Mouse (Mus musculus): ENCODE data around the gene Dnajc13. TPM values are rescaled to one million over a fixed set of nuclear protein-coding genes. Genes with fewer than 3 reads are reported as not detected.

The Dnajc13 gene
- polyA plus RNA-seq, 1 experiment from 2014 or later = 10.7 TPM

- no peak overlapping the region for H3K9ac ChIP-seq (ENCODE audit: low read length)
- no peak overlapping the region for H3K4me2 ChIP-seq (replicated peaks; ENCODE audit: low read depth)
- WGBS = 82% methylated on average over 8 of the region's 8 CpGs
- no peak for DNase-seq (ENCODE audit: low spot score)
- no peaks in the 10 kb centered on the region for H3K36me3 ChIP-seq (ENCODE audit: control insufficient read depth, insufficient read depth, low read length)
- H3K9me3 ChIP-seq (ENCODE audit: control insufficient read depth, low read length) = no peaks in the 10 kb centered on the region
- H3K27ac ChIP-seq (replicated peaks) = no peak overlapping the region
- no peaks in the 10 kb centered on the region for H3K27me3 ChIP-seq (ENCODE audit: control insufficient read depth, insufficient read depth, low read length)
- no peaks in the 10 kb centered on the region; the same call in 1 of the 2 replicates for H3K4me1 ChIP-seq (replicated peaks; ENCODE audit: control insufficient read depth, insufficient read depth)
- no peak overlapping the region for H3K4me3 ChIP-seq (ENCODE audit: low read depth, low read length)
- TF ChIP-seq CTCF (IDR thresholded peaks at IDR 0.05; ENCODE audit: low read depth) (no peak), EP300 (optimal IDR thresholded peaks at IDR 0.05) (no peak)
- ATAC-seq (ENCODE audit: low FRiP score, low TSS enrichment) = no peak
Measured at GRCm38 (mm10) chr9:104251111-104251510, 11.6 kb downstream of the Dnajc13 start.

GRCm38 (mm10) chr9:104247307-104247987 lies 15.3 kb downstream of the Dnajc13 start:
- no peak for DNase-seq (ENCODE audit: low spot score)
- no peaks in the 10 kb centered on the region; the same call in 1 of the 2 replicates for H3K4me1 ChIP-seq (replicated peaks; ENCODE audit: control insufficient read depth, insufficient read depth)
- WGBS = 57% methylated on average over 6 of the region's 6 CpGs
- no peak overlapping the region for H3K27ac ChIP-seq (replicated peaks)
- no peaks in the 10 kb centered on the region for H3K9me3 ChIP-seq (ENCODE audit: control insufficient read depth, low read length)
- H3K36me3 ChIP-seq (ENCODE audit: control insufficient read depth, insufficient read depth, low read length) = no peaks in the 10 kb centered on the region
- no peak for ATAC-seq (ENCODE audit: low FRiP score, low TSS enrichment)
- H3K4me2 ChIP-seq (replicated peaks; ENCODE audit: low read depth) = no peak overlapping the region
- TF ChIP-seq EP300 (optimal IDR thresholded peaks at IDR 0.05) = no peak
- no peak for TF ChIP-seq CTCF (IDR thresholded peaks at IDR 0.05; ENCODE audit: low read depth)
- H3K9ac ChIP-seq (ENCODE audit: low read length) = no peak overlapping the region
- H3K27me3 ChIP-seq (ENCODE audit: control insufficient read depth, insufficient read depth, low read length) = no peaks in the 10 kb centered on the region
- H3K4me3 ChIP-seq (ENCODE audit: low read depth, low read length) = no peak overlapping the region

- ATAC-seq (ENCODE audit: low FRiP score, low TSS enrichment) = no peak
Measured at GRCm38 (mm10) chr9:104243799-104244466, 18.8 kb downstream of the Dnajc13 start.

GRCm38 (mm10) chr9:104240146-104240545 lies 22.6 kb downstream of the Dnajc13 start:
- WGBS = 82% methylated on average over 7 of the region's 7 CpGs
- no peak overlapping the region for H3K4me2 ChIP-seq (replicated peaks; ENCODE audit: low read depth)
- no peak overlapping the region for H3K4me3 ChIP-seq (ENCODE audit: low read depth, low read length)
- DNase-seq (ENCODE audit: low spot score) (no peak), ATAC-seq (ENCODE audit: low FRiP score, low TSS enrichment) (no peak)
- no peak overlapping the region for H3K27ac ChIP-seq (replicated peaks)
- H3K36me3 ChIP-seq (ENCODE audit: control insufficient read depth, insufficient read depth, low read length) = peaks cover 4% of the 10 kb centered on the region; the same call in 1 of the 2 replicates
- no peaks in the 10 kb centered on the region for H3K9me3 ChIP-seq (ENCODE audit: control insufficient read depth, low read length)
- no peaks in the 10 kb centered on the region for H3K4me1 ChIP-seq (replicated peaks; ENCODE audit: control insufficient read depth, insufficient read depth)
- TF ChIP-seq EP300 (optimal IDR thresholded peaks at IDR 0.05) (no peak), CTCF (IDR thresholded peaks at IDR 0.05; ENCODE audit: low read depth) (no peak)
- H3K27me3 ChIP-seq (ENCODE audit: control insufficient read depth, insufficient read depth, low read length) = no peaks in the 10 kb centered on the region
- no peak overlapping the region for H3K9ac ChIP-seq (ENCODE audit: low read length)

More at GRCm38 (mm10) chr9:104243799-104244466, 18.8 kb downstream of the Dnajc13 start:
- TF ChIP-seq EP300 (optimal IDR thresholded peaks at IDR 0.05) (no peak), CTCF (IDR thresholded peaks at IDR 0.05; ENCODE audit: low read depth) (no peak)
- 77% methylated on average over 9 of the region's 9 CpGs for whole genome bisulfite sequencing
- Histone ChIP-seq H3K9me3 (ENCODE audit: control insufficient read depth, low read length) (no peaks in the 10 kb centered on the region), H3K4me3 (ENCODE audit: low read depth, low read length) (no peak overlapping the region), H3K4me1 (replicated peaks; ENCODE audit: control insufficient read depth, insufficient read depth) (no peaks in the 10 kb centered on the region; the same call in 1 of the 2 replicates), H3K36me3 (ENCODE audit: control insufficient read depth, insufficient read depth, low read length) (no peaks in the 10 kb centered on the region), H3K27ac (replicated peaks) (no peak overlapping the region), H3K4me2 (replicated peaks; ENCODE audit: low read depth) (no peak overlapping the region), H3K9ac (ENCODE audit: low read length) (no peak overlapping the region), H3K27me3 (ENCODE audit: control insufficient read depth, insufficient read depth, low read length) (no peaks in the 10 kb centered on the region)
- DNase-seq (ENCODE audit: low spot score) = no peak

- H3K27ac ChIP-seq (replicated peaks) = no peak overlapping the region
- H3K9ac ChIP-seq (ENCODE audit: low read length) = no peak overlapping the region
- no peak for DNase-seq (ENCODE audit: low spot score)
- peaks cover 4% of the 10 kb centered on the region; the same call in 1 of the 2 replicates for H3K36me3 ChIP-seq (ENCODE audit: control insufficient read depth, insufficient read depth, low read length)
- ATAC-seq (ENCODE audit: low FRiP score, low TSS enrichment) = no peak
- H3K9me3 ChIP-seq (ENCODE audit: control insufficient read depth, low read length) = no peaks in the 10 kb centered on the region
- no peaks in the 10 kb centered on the region for H3K4me1 ChIP-seq (replicated peaks; ENCODE audit: control insufficient read depth, insufficient read depth)
- WGBS = 90% methylated on average over 8 of the region's 8 CpGs
- no peaks in the 10 kb centered on the region for H3K27me3 ChIP-seq (ENCODE audit: control insufficient read depth, insufficient read depth, low read length)
- no peak overlapping the region for H3K4me3 ChIP-seq (ENCODE audit: low read depth, low read length)
- H3K4me2 ChIP-seq (replicated peaks; ENCODE audit: low read depth) = no peak overlapping the region
- no peak for TF ChIP-seq EP300 (optimal IDR thresholded peaks at IDR 0.05)
- no peak for TF ChIP-seq CTCF (IDR thresholded peaks at IDR 0.05; ENCODE audit: low read depth)
Measured at GRCm38 (mm10) chr9:104239076-104239475, 23.7 kb downstream of the Dnajc13 start.
